Mouse (Mus musculus) erythroblast, adult 5-6 weeks (primary cell): ENCODE data around the gene Pde4d. TPM values are rescaled to one million over a fixed set of nuclear protein-coding genes. Genes with fewer than 3 reads are reported as not detected.

ENCODE experiments used
- ATAC-seq: replicated peaks from 2 replicates; pipeline ENCODE4 v1.8.0; 2016; ENCODE audit warnings: moderate number of reproducible peaks, mild to moderate bottlenecking, moderate TSS enrichment, inconsistent platforms; ENCODE audit not compliant: poor library complexity, low FRiP score, severe bottlenecking
- total RNA-seq, 2 experiments: library from RNA; stranded (forward) in 1 of 2; stranded (reverse) in 1 of 2; fragments of 150-400 nt in 1 of 2; fragments of 200-764, 138-1000 nt in 1 of 2; gene quantifications; 2 replicates each; pipeline versions ENCODE4 v1.2.3 to v1.2.4; 2015 to 2017; ENCODE audit warnings: low replicate concordance in 2 of 2

The Pde4d gene
- total RNA-seq, 2 experiments from 2014 or later: 41.3 to 42.3 TPM

- ATAC-seq: no peak
Observed at GRCm38 (mm10) chr13:108485036-108485435, 35.3 kb downstream of the Pde4d start.

- ATAC-seq: no peak
Observed at GRCm38 (mm10) chr13:108487066-108487465, 37.3 kb downstream of the Pde4d start.

DNA sequence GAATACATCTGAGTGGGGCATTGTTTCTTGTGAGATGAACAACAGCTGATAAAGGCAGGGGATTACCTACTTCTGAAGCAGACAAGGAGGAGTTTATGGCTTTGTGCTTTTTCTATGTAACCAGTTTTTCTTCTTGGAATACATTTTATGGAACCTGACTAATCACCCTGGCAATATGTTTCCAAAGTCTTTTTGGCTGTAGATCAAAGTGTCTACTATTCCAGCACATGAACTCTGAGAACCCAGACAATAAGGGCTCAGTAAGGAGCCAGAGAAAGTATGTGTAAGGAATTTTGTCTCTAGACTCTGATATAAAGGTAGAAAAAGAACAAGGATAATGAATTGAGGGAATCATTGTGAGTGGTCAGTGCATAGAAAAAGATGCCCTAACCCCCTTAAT lies 40.1 kb downstream of the Pde4d start:
- ATAC-seq: no peak

DNA sequence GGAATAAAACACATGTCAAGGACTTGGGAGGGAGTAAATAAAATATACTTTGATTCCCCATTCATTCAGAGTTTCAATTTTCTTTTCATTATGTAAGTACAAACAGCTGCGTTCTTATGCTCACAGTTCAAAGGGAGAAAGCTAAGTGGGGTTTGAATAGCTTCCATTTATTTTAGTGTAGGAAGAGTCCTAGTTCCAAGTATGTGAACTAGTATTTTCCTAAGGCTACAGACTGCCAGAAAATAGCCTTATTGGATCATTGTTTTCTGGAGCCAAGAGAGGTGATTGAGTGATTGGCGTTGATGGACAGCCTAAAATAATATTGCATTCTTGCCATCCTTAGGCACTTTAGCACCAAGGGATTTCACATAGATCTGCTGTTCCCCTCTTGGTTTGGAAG lies 41.1 kb downstream of the Pde4d start:
- ATAC-seq: no peak

- ATAC-seq: no peak
Observed at GRCm38 (mm10) chr13:108492886-108493285, 43.1 kb downstream of the Pde4d start.

DNA sequence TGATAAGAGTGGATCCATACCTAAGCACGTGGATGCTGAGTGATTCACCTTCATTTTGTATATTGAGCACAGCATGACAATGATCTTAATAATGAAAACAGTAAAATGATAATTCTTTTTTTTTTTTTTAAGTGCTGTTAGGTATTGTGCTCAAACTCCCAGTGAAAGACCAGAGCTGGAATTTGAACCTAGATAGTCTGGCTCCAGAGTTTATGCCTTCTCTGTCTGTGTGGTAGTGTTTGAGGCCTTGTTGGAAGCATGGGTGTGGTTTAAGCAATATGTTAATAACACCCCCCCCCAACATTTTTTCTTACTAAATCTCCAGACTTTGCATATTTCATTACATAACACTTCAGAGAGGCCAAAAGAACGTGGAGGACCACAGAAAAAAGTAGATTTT lies 44.6 kb downstream of the Pde4d start:
- ATAC-seq: no peak

DNA sequence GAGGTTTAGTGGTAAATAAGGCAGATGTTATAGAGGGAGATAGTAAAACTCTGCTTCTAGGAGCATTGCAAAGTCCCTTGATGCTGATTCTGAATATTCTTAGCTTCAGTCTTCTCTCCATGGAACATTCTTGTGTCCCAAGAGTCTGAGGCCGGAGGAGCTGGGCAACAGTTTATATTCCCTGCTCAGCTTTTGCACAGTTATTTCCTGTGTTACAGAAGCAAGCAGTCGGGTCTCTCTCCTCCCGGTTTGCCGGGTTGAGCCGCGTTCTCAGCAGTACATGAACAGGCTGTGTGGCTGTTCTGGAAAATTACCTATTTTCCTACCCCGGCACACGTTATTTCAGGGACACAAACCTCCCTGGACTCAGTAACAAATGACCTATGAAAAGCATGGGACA lies 48.0 kb downstream of the Pde4d start:
- no peak for ATAC-seq

DNA sequence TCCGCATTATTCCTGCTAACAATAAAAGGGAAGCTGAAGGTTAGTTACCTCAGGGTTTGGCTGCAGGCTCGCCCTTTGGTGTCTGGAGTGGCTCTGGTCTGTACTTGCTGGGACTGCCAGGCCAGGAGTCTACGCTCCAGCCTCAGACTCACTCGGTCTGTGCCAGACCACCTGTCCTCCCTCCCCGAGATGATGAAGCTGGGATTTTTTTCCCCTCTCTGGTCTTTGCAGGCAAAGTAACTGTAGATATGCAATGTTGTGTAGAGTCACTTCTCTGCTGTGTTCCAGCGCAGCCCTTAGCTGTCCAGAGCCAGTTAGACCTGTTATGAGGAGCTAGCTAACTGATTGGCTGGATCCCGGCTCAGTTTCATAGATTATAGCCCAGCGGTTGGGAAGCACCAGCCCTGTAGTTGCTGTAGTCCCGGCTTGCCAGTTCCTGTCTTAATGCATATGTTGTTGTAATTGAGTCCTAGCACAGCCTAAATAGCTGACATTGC lies 48.5 kb downstream of the Pde4d start:
- no peak for ATAC-seq

DNA sequence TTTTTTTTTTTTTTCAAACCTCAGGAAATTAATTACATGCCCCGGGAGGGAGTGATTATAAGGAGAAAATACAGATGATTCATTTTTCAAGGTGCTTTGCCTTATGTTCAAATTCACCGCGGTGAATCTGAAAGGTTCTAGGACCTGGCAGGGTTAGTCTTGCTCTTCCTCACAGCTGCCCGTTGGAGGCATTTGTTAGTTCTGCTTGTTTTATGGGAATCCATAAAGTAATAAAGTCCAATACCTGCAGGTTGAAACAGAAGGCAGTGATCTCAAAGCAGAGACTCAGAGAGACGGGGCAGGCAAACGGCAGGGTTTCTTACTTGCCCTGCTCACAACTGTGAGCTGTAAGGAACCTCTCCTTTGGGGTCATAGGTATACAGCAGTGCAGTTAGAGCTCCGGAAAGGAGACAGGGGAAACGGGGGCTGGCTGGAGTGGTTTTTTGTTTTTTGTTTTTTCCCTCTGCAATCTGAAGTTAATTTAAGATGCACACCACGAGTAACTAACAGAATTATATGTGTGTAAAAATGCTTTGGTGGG lies 49.1 kb downstream of the Pde4d start:
- no peak for ATAC-seq

- ATAC-seq: no peak
Observed at GRCm38 (mm10) chr13:108501386-108501785, 51.6 kb downstream of the Pde4d start.

DNA sequence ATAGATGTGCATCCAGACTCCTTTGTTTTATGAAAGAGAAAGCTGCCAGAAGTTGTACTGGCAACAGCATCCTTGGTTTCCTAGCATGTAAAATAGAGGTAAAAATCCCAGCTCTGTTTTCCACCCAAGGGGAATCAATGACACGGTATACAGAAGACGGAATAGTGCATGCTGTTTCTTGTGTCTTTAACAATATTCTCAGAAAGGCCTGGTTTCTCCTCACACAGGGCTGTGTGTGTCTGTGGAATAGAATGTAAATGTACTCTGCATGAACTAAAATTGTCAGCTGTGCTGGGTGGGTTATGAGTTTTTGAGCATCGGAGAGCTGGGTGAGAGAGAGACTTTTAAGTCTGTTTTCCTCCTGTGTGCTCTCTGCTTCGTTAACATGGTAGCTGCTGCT lies 74.8 kb downstream of the Pde4d start:
- no peak for ATAC-seq

DNA sequence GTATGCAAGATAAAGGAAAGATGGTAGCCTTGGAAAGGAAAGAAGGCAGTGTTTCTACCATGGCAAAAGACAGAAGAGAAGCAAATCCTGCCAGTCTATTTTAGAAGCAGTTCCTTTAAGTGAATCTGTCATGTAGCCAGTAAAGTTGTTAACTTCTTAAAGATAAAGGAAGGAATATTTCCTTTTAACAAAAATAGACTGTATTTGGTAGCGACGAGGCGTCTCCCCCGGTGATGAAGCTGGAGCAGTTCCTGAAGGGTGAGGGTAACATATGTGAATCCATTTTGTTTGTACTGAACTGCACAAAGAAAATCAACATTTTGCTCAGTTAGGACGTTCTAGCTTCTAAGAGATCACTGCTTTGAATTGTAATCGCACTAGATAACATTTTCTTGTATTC lies 75.2 kb downstream of the Pde4d start:
- ATAC-seq: no peak

- no peak for ATAC-seq
Observed at GRCm38 (mm10) chr13:108526258-108527007, 76.7 kb downstream of the Pde4d start.

DNA sequence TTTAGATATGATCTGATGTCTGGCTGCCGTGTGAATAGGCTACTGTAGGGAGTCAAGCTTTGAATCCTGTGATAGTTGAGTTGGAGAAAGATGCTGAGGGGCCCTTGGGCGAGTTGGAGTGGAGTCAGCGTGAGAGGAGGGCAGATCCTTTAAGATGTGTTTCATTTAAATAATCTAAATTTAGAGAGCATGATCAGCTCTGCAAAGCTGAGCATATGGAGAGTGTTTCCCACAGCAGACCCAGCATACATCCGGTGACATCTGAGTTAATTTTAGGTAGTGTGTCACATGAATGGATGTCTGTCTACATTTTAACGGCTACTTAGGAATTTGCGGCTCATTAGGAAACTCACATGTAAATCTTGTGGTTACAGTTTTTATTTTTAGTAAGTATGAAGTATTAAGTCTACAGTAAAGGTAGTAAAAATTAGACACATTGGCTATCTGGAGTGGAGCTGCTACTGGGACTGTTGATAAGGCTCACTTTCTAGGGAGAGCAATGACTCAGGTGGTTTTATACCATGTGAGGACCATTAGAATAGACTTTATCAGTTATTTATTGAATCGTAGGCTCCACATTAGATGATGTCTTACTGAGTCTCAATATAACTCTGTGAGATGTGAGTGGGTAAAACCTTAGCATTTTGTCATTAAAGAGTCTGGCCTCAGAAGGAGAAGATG lies 77.5 kb downstream of the Pde4d start:
- no peak for ATAC-seq

GRCm38 (mm10) chr13:108528343-108528742 lies 78.6 kb downstream of the Pde4d start:
- ATAC-seq: no peak

DNA sequence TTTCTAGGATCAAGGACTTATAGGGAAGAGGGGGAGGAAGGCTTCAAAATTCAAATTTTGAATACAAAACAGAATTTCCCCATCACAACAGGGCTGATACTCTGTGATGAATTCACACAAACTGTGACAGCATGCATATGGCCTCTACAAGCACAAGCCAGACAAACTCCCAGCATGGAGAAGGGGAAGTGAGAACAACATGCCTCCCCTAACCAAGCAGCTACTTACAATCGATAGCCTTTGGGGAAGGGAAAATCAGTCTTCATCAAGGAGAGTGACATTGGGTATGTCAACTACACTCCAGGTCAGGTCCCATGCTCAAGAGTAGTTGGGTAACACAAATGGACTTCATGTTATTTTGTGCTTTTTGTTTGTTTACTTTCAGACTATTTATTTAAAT lies 83.1 kb downstream of the Pde4d start:
- no peak for ATAC-seq

DNA sequence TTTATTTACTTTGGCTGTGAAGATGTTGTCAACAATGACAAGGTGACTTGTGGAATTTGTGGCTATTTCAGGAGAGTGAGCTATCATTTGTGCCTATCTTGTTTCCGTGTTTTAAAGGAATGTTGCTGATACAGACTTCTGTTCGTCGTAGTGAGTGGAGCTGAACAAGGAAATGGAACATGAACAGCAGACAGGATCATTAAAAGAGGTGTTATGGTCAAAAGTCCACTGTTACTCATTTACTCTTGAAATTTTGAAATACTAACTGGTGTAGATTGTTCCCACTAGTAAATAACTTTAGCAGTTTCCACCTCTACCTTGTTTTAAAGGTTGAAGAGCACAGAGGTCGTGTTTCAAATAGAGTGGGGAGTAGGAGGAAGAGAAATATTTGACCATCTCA lies 86.7 kb downstream of the Pde4d start:
- no peak for ATAC-seq

DNA sequence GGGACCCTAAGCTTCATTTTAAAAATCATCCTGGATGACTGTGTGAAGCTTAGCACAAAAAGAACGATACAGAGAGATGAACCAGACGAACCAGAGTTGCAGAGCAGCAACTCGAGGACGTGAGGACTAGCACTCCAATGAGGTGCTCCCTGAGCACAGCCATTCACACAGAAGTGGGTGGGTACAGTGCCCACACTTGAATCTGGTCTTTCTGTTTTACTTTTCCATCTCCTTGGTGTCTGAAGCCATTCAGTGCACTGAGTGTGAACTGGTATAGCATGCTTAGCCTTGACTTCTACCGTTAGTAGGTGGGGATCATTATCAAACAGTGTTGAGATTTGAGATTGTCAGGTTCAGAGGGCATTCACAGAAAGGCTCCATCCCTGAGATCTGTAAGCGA lies 87.2 kb downstream of the Pde4d start:
- no peak for ATAC-seq

- ATAC-seq: no peak
Observed at GRCm38 (mm10) chr13:108538760-108539369, 89.1 kb downstream of the Pde4d start.

- no peak for ATAC-seq
Observed at GRCm38 (mm10) chr13:108541488-108541887, 91.7 kb downstream of the Pde4d start.

GRCm38 (mm10) chr13:108542342-108542761 lies 92.6 kb downstream of the Pde4d start:
- ATAC-seq: no peak
